Mouse (Mus musculus) liver, adult 2 months (tissue): ENCODE results near the gene Plekhh3. TPM values are rescaled to one million over a fixed set of nuclear protein-coding genes. Genes with fewer than 3 reads are reported as not detected.

Source experiments
- DNase-seq: peaks from one replicate; pipeline ENCODE4 v3.0.0-alpha.2; 2011; ENCODE audit warnings: low read depth, low spot score; ENCODE audit errors: extremely low read depth
- H3K27ac ChIP-seq: fragments of 200-500 bp; replicated peaks from 2 replicates; pipeline ENCODE4 v1.5.1; 2012; ENCODE audit warnings: low read depth, mild to moderate bottlenecking, control low read depth, inconsistent platforms, low read length; ENCODE audit not compliant: insufficient read depth
- H3K27me3 ChIP-seq: fragments of 200-500 bp; 2 replicates; pipeline ENCODE4 v1.6.1; 2012; ENCODE audit warnings: mild to moderate bottlenecking, moderate library complexity, low read length, inconsistent platforms; ENCODE audit not compliant: control insufficient read depth, insufficient read depth
- H3K36me3 ChIP-seq: fragments of 200-500 bp; 2 replicates; pipeline ENCODE4 v1.6.1; 2012; ENCODE audit warnings: low read length, inconsistent platforms; ENCODE audit not compliant: control insufficient read depth, insufficient read depth
- H3K4me1 ChIP-seq: fragments of 200-500 bp; 2 replicates; pipeline ENCODE4 v1.6.1; 2011; ENCODE audit warnings: low read length; ENCODE audit not compliant: control insufficient read depth, insufficient read depth
- H3K4me3 ChIP-seq: fragments of 200-500 bp; 2 replicates; pipeline ENCODE4 v1.5.1; 2011; ENCODE audit warnings: low read depth, mild to moderate bottlenecking, control low read depth, low read length, moderate library complexity; ENCODE audit not compliant: insufficient read depth
- H3K79me2 ChIP-seq: fragments of 200-500 bp; 2 replicates; pipeline ENCODE4 v1.6.1; 2012; ENCODE audit warnings: inconsistent platforms, mild to moderate bottlenecking, low read length, moderate library complexity; ENCODE audit not compliant: control insufficient read depth, insufficient read depth
- H3K9ac ChIP-seq: fragments of 200-500 bp; 2 replicates; pipeline ENCODE4 v1.6.1; 2012; ENCODE audit warnings: low read depth, mild to moderate bottlenecking, control low read depth, inconsistent platforms, low read length
- CTCF ChIP-seq: fragments of 200-500 bp; IDR thresholded peaks from 2 replicates; pipeline ENCODE4 v1.5.1; 2011; ENCODE audit warnings: low read depth, low read length, control low read depth
- POLR2A ChIP-seq: fragments of 200-500 bp; IDR thresholded peaks from 2 replicates; pipeline ENCODE4 v1.6.1; 2011; ENCODE audit warnings: low read length, control low read depth; ENCODE audit not compliant: insufficient read depth; ENCODE audit errors: extremely low read depth
- WGBS: fragments of 180-500 bp; shearing (Covaris S2); methylation state at CpG from one replicate; pipeline ENCODE4 v1.1.7; 2018; 5-methylcytosine and 5-hydroxymethylcytosine counted together
- polyA plus RNA-seq: library from polyadenylated mRNA; depleted of rRNA; stranded (reverse); fragments of >200 nt; gene quantifications from 2 replicates; pipeline ENCODE4 v1.2.3, GENCODE M21; 2012
- total RNA-seq: library from RNA; depleted of rRNA; stranded (reverse); fragments of >200 nt; gene quantifications from 2 replicates; pipeline ENCODE4 v1.2.3, GENCODE M21; 2014

Plekhh3 gene
- total and polyA plus RNA-seq, 2 experiments = 3.9 to 11.5 TPM

DNA sequence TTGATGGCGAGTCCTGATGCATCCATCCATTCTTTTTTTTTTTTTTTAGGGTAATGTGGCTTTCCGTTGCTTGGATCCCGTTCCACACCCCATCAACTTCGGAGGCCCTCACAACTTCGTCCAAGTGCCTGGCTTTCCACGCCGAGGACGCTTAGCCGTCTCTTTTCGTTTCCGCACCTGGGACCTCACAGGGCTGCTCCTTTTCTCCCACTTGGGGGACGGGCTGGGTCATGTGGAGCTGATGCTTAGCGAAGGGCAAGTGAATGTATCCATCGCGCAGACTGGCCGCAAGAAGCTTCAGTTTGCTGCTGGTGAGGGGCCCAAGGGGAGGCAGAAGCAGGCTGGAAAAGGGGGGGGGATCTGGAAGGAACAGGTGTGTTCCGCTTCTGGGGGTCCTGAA is 9.1 kb upstream of the Plekhh3 start:
- no peak overlapping the region for H3K9ac ChIP-seq
- no peaks in the 10 kb centered on the region for H3K27me3 ChIP-seq
- no peak overlapping the region for H3K4me3 ChIP-seq
- H3K79me2 ChIP-seq = no peaks in the 10 kb centered on the region
- H3K4me1 ChIP-seq = peaks cover 3% of the 10 kb centered on the region; the same call in 1 of the 2 replicates
- TF ChIP-seq POLR2A (no peak), CTCF (no peak)
- WGBS = 62% methylated on average over 17 of the region's 17 CpGs
- H3K27ac ChIP-seq = no peak overlapping the region
- H3K36me3 ChIP-seq = no peaks in the 10 kb centered on the region
- no peak for DNase-seq

DNA sequence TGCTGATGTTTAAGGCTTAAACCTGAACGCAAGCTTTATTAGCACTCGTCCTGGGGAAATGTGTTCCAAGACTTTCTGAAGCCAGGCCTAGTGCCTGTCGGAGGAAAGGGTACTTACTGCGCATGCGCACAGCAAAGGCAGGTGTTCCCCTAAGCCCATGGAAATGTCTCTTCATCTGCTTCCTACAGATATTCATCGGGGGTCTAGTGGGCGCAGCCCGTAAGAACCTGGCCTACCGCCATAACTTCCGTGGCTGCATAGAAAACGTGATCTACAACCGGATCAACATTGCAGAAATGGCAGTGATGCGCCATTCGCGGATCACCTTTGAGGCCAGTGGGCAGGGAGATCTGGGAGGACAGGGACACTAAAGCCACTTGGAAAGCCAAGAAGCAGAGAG is 8.2 kb upstream of the Plekhh3 start:
- Histone ChIP-seq H3K79me2 (no peaks in the 10 kb centered on the region), H3K27me3 (no peaks in the 10 kb centered on the region), H3K4me3 (no peak overlapping the region), H3K27ac (no peak overlapping the region), H3K36me3 (no peaks in the 10 kb centered on the region), H3K4me1 (peaks cover 3% of the 10 kb centered on the region; the same call in 1 of the 2 replicates), H3K9ac (no peak overlapping the region)
- 79% methylated on average over 15 of the region's 15 CpGs for WGBS
- DNase-seq = no peak
- TF ChIP-seq POLR2A (no peak), CTCF (no peak)

DNA sequence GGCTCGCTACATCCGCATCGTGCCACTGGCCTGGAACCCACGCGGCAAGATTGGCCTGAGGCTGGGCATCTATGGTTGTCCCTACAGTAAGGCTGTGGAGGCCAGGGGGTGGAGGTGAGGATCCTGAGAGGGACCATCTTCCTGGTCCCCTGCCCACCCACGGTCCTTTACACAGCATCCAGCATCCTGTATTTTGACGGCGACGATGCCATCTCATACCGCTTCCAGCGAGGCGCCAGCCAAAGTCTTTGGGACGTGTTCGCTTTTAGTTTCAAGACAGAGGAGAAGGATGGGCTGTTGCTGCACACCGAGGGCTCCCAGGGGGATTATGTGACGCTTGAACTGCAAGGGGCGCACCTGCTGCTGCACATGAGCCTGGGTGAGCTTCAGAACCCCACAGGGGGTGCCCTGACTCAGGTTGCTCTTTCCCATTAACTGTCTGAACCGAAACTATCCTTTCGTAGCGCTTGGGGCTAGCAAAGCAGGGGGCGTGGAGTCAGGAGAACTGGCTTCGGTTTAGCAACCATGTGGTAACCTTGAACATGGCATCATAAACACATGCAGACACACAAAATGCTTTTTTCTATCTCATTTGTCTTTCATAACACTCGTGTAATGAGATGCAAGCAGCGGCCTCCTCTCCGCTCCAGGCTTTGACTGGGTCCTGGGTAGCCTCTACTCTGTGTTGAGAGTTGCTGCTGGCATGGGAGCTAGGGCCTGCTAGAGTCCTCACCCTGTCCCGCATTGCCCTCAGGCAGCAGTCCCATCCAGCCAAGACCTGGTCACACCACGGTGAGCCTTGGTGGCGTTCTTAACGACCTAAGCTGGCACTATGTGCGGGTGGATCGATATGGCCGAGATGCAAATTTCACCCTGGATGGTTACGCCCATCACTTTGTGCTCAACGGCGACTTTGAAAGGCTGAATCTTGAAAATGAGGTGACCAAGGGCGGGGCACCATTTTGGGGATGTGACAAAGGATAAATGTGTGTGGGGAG is 7.2 kb upstream of the Plekhh3 start:
- TF ChIP-seq POLR2A = no peak
- no peak for TF ChIP-seq CTCF
- H3K9ac ChIP-seq = no peak overlapping the region
- H3K27ac ChIP-seq = no peak overlapping the region

DNA sequence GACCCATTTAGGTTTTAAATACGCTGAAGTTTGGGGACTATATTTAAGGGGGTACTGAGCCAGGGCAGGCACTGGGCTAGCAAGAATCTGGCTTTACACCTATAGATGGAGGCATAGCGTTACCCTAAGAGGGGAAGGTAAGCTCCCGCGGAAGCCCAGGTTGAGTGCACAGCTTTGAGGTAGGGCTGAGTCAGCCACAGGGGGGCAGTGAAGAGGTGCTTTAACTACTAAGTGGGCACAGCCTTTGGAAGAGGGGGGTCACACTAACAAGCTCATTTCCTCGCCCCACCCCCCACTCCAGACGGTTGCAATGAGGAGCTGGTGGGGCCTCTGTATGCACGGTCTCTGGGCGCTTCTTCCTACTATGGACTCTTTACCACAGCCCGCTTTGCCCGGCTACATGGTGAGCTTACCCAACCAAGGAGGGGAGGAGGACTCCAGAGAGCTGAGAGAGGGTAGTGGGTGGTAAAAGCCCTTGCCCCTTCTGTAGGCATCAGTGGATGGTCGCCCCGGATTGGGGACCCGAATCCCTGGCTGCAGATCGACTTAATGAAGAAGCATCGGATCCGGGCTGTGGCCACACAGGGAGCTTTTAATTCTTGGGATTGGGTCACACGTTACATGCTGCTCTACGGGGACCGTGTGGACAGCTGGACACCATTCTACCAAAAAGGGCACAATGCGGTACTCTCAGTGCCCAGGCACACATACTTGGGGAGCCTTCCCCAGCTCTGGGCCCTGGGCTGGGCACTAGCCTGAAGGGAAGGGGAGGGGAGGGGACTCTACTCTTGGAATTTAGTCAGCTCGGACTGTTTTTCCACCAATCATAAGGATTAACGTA is 6.0 kb upstream of the Plekhh3 start:
- H3K27ac ChIP-seq = no peak overlapping the region
- TF ChIP-seq CTCF = peak; percentile 61
- TF ChIP-seq POLR2A = no peak
- no peak overlapping the region for H3K9ac ChIP-seq
- H3K36me3 ChIP-seq = no peaks in the 10 kb centered on the region
- H3K4me3 ChIP-seq = no peak overlapping the region
- DNase-seq = no peak
- H3K27me3 ChIP-seq = no peaks in the 10 kb centered on the region
- H3K4me1 ChIP-seq = peaks cover 16% of the 10 kb centered on the region
- 56% methylated on average over 22 of the region's 22 CpGs for WGBS
- no peaks in the 10 kb centered on the region for H3K79me2 ChIP-seq

More for the DNA sequence above, 7.2 kb upstream of the Plekhh3 start:
- H3K79me2 ChIP-seq = no peaks in the 10 kb centered on the region
- no peaks in the 10 kb centered on the region for H3K36me3 ChIP-seq
- no peaks in the 10 kb centered on the region for H3K27me3 ChIP-seq
- no peak overlapping the region for H3K4me3 ChIP-seq
- H3K4me1 ChIP-seq = peaks cover 11% of the 10 kb centered on the region
- no peak for DNase-seq
- 76% methylated on average over 36 of the region's 36 CpGs for WGBS

DNA sequence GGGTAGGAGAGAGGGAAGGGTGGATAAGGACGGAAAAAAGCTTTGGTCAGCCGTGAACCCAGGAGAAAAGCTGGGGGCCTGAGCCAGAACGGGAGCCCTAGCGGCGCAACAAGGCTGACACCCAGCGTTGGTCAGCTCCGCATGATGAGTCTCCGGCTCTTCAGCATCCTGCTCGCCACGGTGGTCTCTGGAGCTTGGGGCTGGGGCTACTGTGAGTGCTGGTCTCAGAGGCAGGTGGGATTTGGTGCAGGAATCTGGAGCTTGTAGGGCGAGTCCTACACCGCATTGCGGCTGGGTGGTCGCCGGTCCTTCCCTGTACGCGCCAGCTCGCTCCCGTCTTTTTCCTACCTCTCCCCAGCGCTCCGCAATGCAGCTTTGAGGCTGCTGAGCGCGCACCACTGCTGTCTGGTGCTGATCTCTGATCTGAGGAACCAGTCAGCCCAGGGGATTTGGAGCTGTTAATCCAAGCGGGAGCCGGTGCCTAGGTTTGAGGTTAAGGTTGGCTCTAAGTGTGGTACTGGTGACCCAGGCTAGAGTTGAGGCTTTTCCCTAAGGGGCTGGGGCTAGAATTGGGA is 5.1 kb upstream of the Plekhh3 start:
- H3K4me1 ChIP-seq = peaks cover 15% of the 10 kb centered on the region
- no peak for DNase-seq
- no peak overlapping the region for H3K9ac ChIP-seq
- H3K36me3 ChIP-seq = no peaks in the 10 kb centered on the region
- 11% methylated on average over 25 of the region's 25 CpGs for WGBS
- no peaks in the 10 kb centered on the region for H3K79me2 ChIP-seq
- H3K4me3 ChIP-seq = no peak overlapping the region; the same call in 1 of the 2 replicates
- H3K27me3 ChIP-seq = no peaks in the 10 kb centered on the region
- TF ChIP-seq POLR2A (no peak), CTCF (peak; percentile 54)
- no peak overlapping the region for H3K27ac ChIP-seq
